Mouse (Mus musculus) kidney, embryonic 15.5 days (tissue): Measurements from ENCODE around the gene B4gat1. TPM values are rescaled to one million over a fixed set of nuclear protein-coding genes. Genes with fewer than 3 reads are reported as not detected.

Experiments
- ATAC-seq: fragments of 200-750 bp; cut with Nextera tagmentation; replicated peaks from 2 replicates; pipeline ENCODE4 v1.8.0; 2017; ENCODE audit warnings: moderate TSS enrichment; ENCODE audit not compliant: low FRiP score
- H3K27ac ChIP-seq: fragments of 300-500 bp; sonication (generic); 2 replicates; pipeline ENCODE4 v1.5.1; 2015; ENCODE audit warnings: mild to moderate bottlenecking, inconsistent platforms
- H3K27me3 ChIP-seq: fragments of 300-500 bp; sonication (generic); 2 replicates; pipeline ENCODE4 v1.6.1; 2015; ENCODE audit warnings: inconsistent platforms
- H3K36me3 ChIP-seq: fragments of 300-500 bp; sonication (generic); 2 replicates; pipeline ENCODE4 v1.6.1; 2015; ENCODE audit warnings: inconsistent platforms
- H3K4me1 ChIP-seq: fragments of 300-500 bp; sonication (generic); 2 replicates; pipeline ENCODE4 v1.6.1; 2015; ENCODE audit warnings: inconsistent platforms
- H3K4me2 ChIP-seq: fragments of 300-500 bp; sonication (generic); 2 replicates; pipeline ENCODE4 v1.6.1; 2015; ENCODE audit warnings: moderate library complexity, mild to moderate bottlenecking, inconsistent platforms
- H3K4me3 ChIP-seq: fragments of 300-500 bp; sonication (generic); replicated peaks from 2 replicates; pipeline ENCODE4 v1.5.1; 2015; ENCODE audit warnings: mild to moderate bottlenecking, inconsistent platforms
- H3K9ac ChIP-seq: fragments of 300-500 bp; sonication (generic); 2 replicates; pipeline ENCODE4 v1.6.1; 2015; ENCODE audit warnings: mild to moderate bottlenecking, inconsistent platforms
- H3K9me3 ChIP-seq: fragments of 300-500 bp; sonication (generic); replicated peaks from 2 replicates; pipeline ENCODE4 v1.6.1; 2016; ENCODE audit warnings: inconsistent platforms
- WGBS: fragments of 180-500 bp; shearing (Covaris S2); methylation state at CpG from one replicate; pipeline ENCODE4 v1.1.7; 2015; ENCODE audit warnings: mixed read lengths; 5-methylcytosine and 5-hydroxymethylcytosine counted together
- polyA plus RNA-seq: library from polyadenylated mRNA; unstranded; fragments of >200 nt; fragmentation: Nextera tagmentation; extraction: Ambion mirVana; gene quantifications from 2 replicates; pipeline ENCODE4 v1.2.1, GENCODE M21; 2015

Gene B4gat1
- polyA plus RNA-seq, 1 experiment from 2014 or later, result 51.7 TPM

DNA sequence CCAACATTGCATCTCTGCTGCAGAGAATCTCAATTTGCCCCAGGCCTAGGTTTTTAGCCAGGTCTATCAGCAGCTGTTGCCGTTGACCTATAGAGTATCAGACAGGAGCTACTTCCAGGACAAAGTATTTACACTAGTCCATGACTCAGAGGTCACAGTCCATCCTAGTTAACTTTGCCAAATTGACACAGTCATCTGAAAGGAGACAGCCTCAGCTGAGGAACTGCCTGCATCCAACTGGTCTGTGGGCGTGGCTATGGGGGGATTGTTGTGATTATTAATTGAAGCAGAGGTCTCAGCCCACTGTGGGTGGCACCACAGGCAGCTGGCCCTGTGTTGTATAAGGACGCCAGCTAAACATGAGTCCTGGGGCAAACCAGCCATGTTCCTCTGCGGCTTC is 33.7 kb upstream of the B4gat1 start:
- no peaks in the 10 kb centered on the region for H3K36me3 ChIP-seq
- WGBS, result 63% methylated on average over 4 of the region's 4 CpGs

GRCm38 (mm10) chr19:5013138-5013537 is 25.5 kb upstream of the B4gat1 start:
- H3K27ac ChIP-seq, result no peak overlapping the region
- WGBS, result 62% methylated on average over 8 of the region's 8 CpGs

More for the DNA sequence above, 33.7 kb upstream of the B4gat1 start:
- Histone ChIP-seq H3K27me3 (peaks cover 12% of the 10 kb centered on the region), H3K27ac (no peak overlapping the region), H3K4me3 (no peak overlapping the region), H3K9me3 (no peaks in the 10 kb centered on the region), H3K9ac (no peak overlapping the region), H3K4me1 (peaks cover 9% of the 10 kb centered on the region), H3K4me2 (no peak overlapping the region)
- ATAC-seq, result no peak

GRCm38 (mm10) chr19:5014961-5015398 is 23.6 kb upstream of the B4gat1 start:
- Histone ChIP-seq H3K4me3 (no peak overlapping the region), H3K9ac (no peak overlapping the region), H3K36me3 (no peaks in the 10 kb centered on the region), H3K4me2 (no peak overlapping the region), H3K4me1 (peaks cover 13% of the 10 kb centered on the region), H3K9me3 (no peaks in the 10 kb centered on the region), H3K27me3 (peaks cover 5% of the 10 kb centered on the region; the same call in 1 of the 2 replicates), H3K27ac (no peak overlapping the region)
- 19% methylated on average over 8 of the region's 8 CpGs for WGBS
- no peak for ATAC-seq

More at GRCm38 (mm10) chr19:5013138-5013537, 25.5 kb upstream of the B4gat1 start:
- Histone ChIP-seq H3K36me3 (no peaks in the 10 kb centered on the region), H3K4me1 (peaks cover 13% of the 10 kb centered on the region), H3K4me2 (no peak overlapping the region), H3K4me3 (no peak overlapping the region), H3K9me3 (no peaks in the 10 kb centered on the region), H3K9ac (no peak overlapping the region), H3K27me3 (peaks cover 5% of the 10 kb centered on the region; the same call in 1 of the 2 replicates)
- no peak for ATAC-seq

GRCm38 (mm10) chr19:5016221-5016742 is 22.3 kb upstream of the B4gat1 start:
- H3K27me3 ChIP-seq, result peaks cover 5% of the 10 kb centered on the region; the same call in 1 of the 2 replicates
- WGBS, result 27% methylated on average over 10 of the region's 10 CpGs
- no peaks in the 10 kb centered on the region for H3K36me3 ChIP-seq
- H3K4me3 ChIP-seq, result no peak overlapping the region
- peak overlapping the region; percentile 35 for H3K4me2 ChIP-seq
- peaks cover 13% of the 10 kb centered on the region for H3K4me1 ChIP-seq
- peak overlapping the region; percentile 74 for H3K27ac ChIP-seq
- no peak overlapping the region for H3K9ac ChIP-seq
- no peaks in the 10 kb centered on the region for H3K9me3 ChIP-seq
- 0 out of 2 replicates have a peak, but pooled peaks have one; percentile 58 for ATAC-seq

DNA sequence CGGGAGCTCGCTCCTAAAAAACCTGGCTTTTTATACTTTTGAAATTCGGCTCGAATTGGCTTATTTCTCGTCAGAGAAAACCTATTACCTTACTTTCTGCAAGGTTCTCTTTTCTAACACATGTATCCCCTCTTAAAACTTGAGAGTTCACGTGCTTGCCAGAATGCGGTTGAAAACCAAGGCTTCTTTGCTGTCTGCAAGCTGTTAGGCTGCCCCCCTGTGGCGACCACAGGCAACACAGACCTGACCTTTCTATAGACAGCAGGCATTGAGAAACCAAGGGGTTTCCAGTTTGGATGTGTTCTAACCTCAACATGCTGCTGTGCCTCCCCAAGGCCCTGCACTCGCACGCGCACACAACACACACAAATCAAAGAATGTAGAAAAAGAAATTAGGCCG is 21.8 kb upstream of the B4gat1 start:
- peaks cover 13% of the 10 kb centered on the region for H3K4me1 ChIP-seq
- peaks cover 5% of the 10 kb centered on the region; the same call in 1 of the 2 replicates for H3K27me3 ChIP-seq
- peak overlapping the region; percentile 74 for H3K27ac ChIP-seq
- H3K9ac ChIP-seq, result no peak overlapping the region
- H3K9me3 ChIP-seq, result no peaks in the 10 kb centered on the region
- no peak for ATAC-seq
- H3K36me3 ChIP-seq, result no peaks in the 10 kb centered on the region
- H3K4me3 ChIP-seq, result no peak overlapping the region
- WGBS, result 22% methylated on average over 12 of the region's 12 CpGs
- peak overlapping the region; percentile 35 for H3K4me2 ChIP-seq

DNA sequence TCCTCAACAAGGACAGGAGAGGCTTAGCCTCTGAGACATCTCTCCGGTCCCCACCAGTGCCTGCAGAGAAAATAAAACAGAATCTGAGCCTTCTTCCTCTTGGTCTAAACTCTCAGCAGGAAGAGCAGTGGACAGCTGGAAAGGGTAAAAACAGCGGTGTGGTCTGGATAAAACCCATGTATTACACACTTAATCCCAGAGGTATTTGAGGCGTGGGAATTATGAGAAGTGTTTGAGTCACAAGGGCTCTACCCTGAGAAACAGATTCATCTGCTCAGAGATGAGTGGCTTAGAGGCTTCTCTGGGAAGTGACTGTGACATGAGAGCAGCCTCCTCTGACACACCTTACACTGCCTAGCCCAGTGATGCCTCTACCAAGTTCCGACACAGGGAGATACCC is 21.0 kb upstream of the B4gat1 start:
- H3K27ac ChIP-seq, result no peak overlapping the region
- peaks cover 5% of the 10 kb centered on the region; the same call in 1 of the 2 replicates for H3K27me3 ChIP-seq
- no peaks in the 10 kb centered on the region for H3K36me3 ChIP-seq
- H3K4me2 ChIP-seq, result no peak overlapping the region
- no peak for ATAC-seq
- no peaks in the 10 kb centered on the region for H3K9me3 ChIP-seq
- no peak overlapping the region for H3K4me3 ChIP-seq
- WGBS, result 77% methylated on average over 4 of the region's 4 CpGs
- H3K4me1 ChIP-seq, result peaks cover 13% of the 10 kb centered on the region
- no peak overlapping the region for H3K9ac ChIP-seq

DNA sequence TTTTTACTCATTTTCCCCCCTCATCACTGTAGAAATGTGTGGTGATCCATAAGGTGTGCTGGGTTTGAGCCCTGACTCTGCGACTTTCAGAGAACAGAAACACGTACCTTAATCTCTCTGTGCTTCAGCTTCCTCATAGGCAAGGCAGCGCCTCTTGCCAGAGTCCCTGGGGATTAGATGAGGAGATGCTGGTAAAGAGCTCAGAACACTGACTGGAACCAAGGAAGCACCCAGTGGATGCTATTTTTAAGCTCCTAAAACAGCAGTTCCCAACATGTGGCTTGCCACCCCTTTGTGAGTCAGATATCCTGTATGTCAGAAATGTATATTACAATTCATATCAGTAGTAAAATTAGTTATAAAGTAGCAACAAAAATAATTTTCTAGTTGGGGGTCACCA is 20.4 kb upstream of the B4gat1 start:
- Histone ChIP-seq H3K9me3 (no peaks in the 10 kb centered on the region), H3K4me1 (peaks cover 15% of the 10 kb centered on the region), H3K27ac (no peak overlapping the region), H3K36me3 (no peaks in the 10 kb centered on the region), H3K4me3 (no peak overlapping the region), H3K9ac (no peak overlapping the region), H3K4me2 (no peak overlapping the region), H3K27me3 (peaks cover 1% of the 10 kb centered on the region; the same call in 1 of the 2 replicates)
- ATAC-seq, result no peak
- 87% methylated on average over 3 of the region's 3 CpGs for WGBS

GRCm38 (mm10) chr19:5021416-5021815 is 17.2 kb upstream of the B4gat1 start:
- Histone ChIP-seq H3K4me2 (no peak overlapping the region), H3K9ac (no peak overlapping the region), H3K27me3 (no peaks in the 10 kb centered on the region), H3K9me3 (no peaks in the 10 kb centered on the region), H3K27ac (no peak overlapping the region), H3K4me3 (no peak overlapping the region), H3K36me3 (no peaks in the 10 kb centered on the region; the same call in 1 of the 2 replicates), H3K4me1 (peaks cover 17% of the 10 kb centered on the region)
- WGBS, result 79% methylated on average over 2 of the region's 2 CpGs
- ATAC-seq, result no peak

GRCm38 (mm10) chr19:5023621-5024479 is 14.8 kb upstream of the B4gat1 start, which contains the start of gene Slc29a2:
Gene Slc29a2, plus strand, starts transcription at chr19:5023860.
- peaks cover 18% of the 10 kb centered on the region for H3K36me3 ChIP-seq
- peak within 1 kb of the TSS; percentile 54 for H3K9ac ChIP-seq
- H3K4me2 ChIP-seq, result peak within 1 kb of the TSS; percentile 81
- H3K4me3 ChIP-seq, result peak within 1 kb of the TSS; percentile 61
- no peaks in the 10 kb centered on the region for H3K9me3 ChIP-seq
- under 1% methylated on average over 62 of the region's 62 CpGs for WGBS
- ATAC-seq, result peak; percentile 95
- peaks cover 15% of the 10 kb centered on the region for H3K4me1 ChIP-seq
- H3K27ac ChIP-seq, result peak within 1 kb of the TSS; percentile 90
- H3K27me3 ChIP-seq, result no peaks in the 10 kb centered on the region

GRCm38 (mm10) chr19:5026111-5026510 is 12.5 kb upstream of the B4gat1 start:
- no peak overlapping the region for H3K4me2 ChIP-seq
- peaks cover 15% of the 10 kb centered on the region for H3K4me1 ChIP-seq
- no peak overlapping the region for H3K4me3 ChIP-seq
- no peak overlapping the region for H3K9ac ChIP-seq
- peaks cover 39% of the 10 kb centered on the region for H3K36me3 ChIP-seq
- H3K27me3 ChIP-seq, result no peaks in the 10 kb centered on the region
- ATAC-seq, result no peak
- H3K27ac ChIP-seq, result no peak overlapping the region
- 87% methylated on average over 8 of the region's 8 CpGs for WGBS
- no peaks in the 10 kb centered on the region for H3K9me3 ChIP-seq

GRCm38 (mm10) chr19:5032686-5033085 is 5.9 kb upstream of the B4gat1 start:
- no peak overlapping the region for H3K4me3 ChIP-seq
- WGBS, result 77% methylated on average over 3 of the region's 3 CpGs
- H3K4me1 ChIP-seq, result peaks cover 3% of the 10 kb centered on the region
- H3K9me3 ChIP-seq, result no peaks in the 10 kb centered on the region
- H3K4me2 ChIP-seq, result no peak overlapping the region
- H3K9ac ChIP-seq, result no peak overlapping the region
- ATAC-seq, result no peak
- H3K27ac ChIP-seq, result no peak overlapping the region
- peaks cover 37% of the 10 kb centered on the region for H3K36me3 ChIP-seq
- H3K27me3 ChIP-seq, result no peaks in the 10 kb centered on the region

DNA sequence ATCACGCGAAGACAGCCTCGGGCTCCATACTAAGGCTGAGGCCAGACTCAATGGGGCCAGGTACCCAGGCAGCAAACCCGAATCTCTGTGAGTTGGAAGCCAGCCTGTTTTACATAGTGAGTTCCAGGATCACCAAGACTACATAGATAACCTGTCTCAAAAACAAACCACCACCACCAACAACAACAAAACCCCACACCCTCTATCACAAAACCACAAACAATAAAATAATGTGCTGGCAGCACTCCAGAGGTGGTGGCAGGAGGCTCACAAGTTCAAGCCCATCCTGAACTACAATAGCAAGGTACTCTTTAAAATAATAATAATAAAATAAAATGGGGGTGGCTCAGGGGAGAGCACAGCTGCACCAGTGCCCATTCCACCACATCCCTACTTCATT is 2.0 kb upstream of the B4gat1 start:
- no peak for ATAC-seq
- Histone ChIP-seq H3K27me3 (no peaks in the 10 kb centered on the region), H3K27ac (no peak overlapping the region), H3K9me3 (no peaks in the 10 kb centered on the region), H3K4me2 (no peak overlapping the region), H3K4me1 (peaks cover 25% of the 10 kb centered on the region), H3K4me3 (no peak overlapping the region), H3K36me3 (peaks cover 2% of the 10 kb centered on the region; the same call in 1 of the 2 replicates), H3K9ac (no peak overlapping the region)
- 79% methylated on average over 4 of the region's 4 CpGs for WGBS
